Mouse (Mus musculus) E14TG2a.4 (cell line): ENCODE results near the gene Trip12.

Source experiments
- CTCF ChIP-seq: conservative IDR thresholded peaks from 2 replicates; pipeline ENCODE4 v1.5.1; 2014; ENCODE audit warnings: low read length
- NANOG ChIP-seq: IDR thresholded peaks from 2 replicates; pipeline ENCODE4 v1.6.1; 2014; ENCODE audit warnings: borderline replicate concordance, low read length, mixed read lengths
- POU5F1 ChIP-seq: IDR thresholded peaks from 2 replicates; pipeline ENCODE4 v1.6.1; 2014; ENCODE audit warnings: low read length, borderline replicate concordance

GRCm38 (mm10) chr1:84799166-84799565 lies 41.1 kb downstream of the Trip12 start:
- TF ChIP-seq CTCF, result no peak
- TF ChIP-seq NANOG, result no peak
- TF ChIP-seq POU5F1, result no peak
